Mouse (Mus musculus): ENCODE measurements at regions not wholly inside any gene's neighbourhood (a gene's known extent, or its start where the extent isn't known, plus 50 kb on each side); places are given as distances from the start of the nearest gene placed in this dataset.
A peak's percentile ranks its signal among the peaks of the same experiment; 100 is the strongest.

- Histone ChIP-seq H3K4me2 (ENCODE audit: low read depth, low read length) (no peak overlapping the region), H3K27ac (ENCODE audit: low read depth) (peak overlapping the region; percentile 26; the same call in 1 of the 2 replicates), H3K27me3 (ENCODE audit: control insufficient read depth, insufficient read depth, low read length) (no peaks in the 10 kb centered on the region), H3K4me3 (ENCODE audit: low read depth, low read length) (no peak overlapping the region), H3K9me3 (replicated peaks; ENCODE audit: control insufficient read depth, low read length) (no peaks in the 10 kb centered on the region), H3K9ac (replicated peaks; ENCODE audit: low read depth, low read length) (no peak overlapping the region), H3K36me3 (replicated peaks; ENCODE audit: control insufficient read depth, insufficient read depth, low read length) (no peaks in the 10 kb centered on the region), H3K4me1 (ENCODE audit: control insufficient read depth, insufficient read depth) (no peaks in the 10 kb centered on the region)
- WGBS = 32% methylated on average over 6 of the region's 6 CpGs
- peak; percentile 46 for DNase-seq (ENCODE audit: low spot score)
- TF ChIP-seq CTCF (IDR thresholded peaks at IDR 0.05; ENCODE audit: low read depth) (no peak), EP300 (IDR thresholded peaks at IDR 0.05; ENCODE audit: low read depth) (no peak)
- peak; percentile 62; the same call in 1 of the 2 replicates for ATAC-seq (ENCODE audit: insufficient read depth, low read depth)
Measured at GRCm38 (mm10) chr3:142941319-142942024, 59.7 kb upstream of the Pkn2 start.

- ATAC-seq (ENCODE audit: insufficient read depth, low read depth) (no peak), DNase-seq (ENCODE audit: low spot score) (no peak)
- no peaks in the 10 kb centered on the region for H3K27me3 ChIP-seq (ENCODE audit: control insufficient read depth, insufficient read depth, low read length)
- TF ChIP-seq CTCF (IDR thresholded peaks at IDR 0.05; ENCODE audit: low read depth) = no peak
- WGBS = 85% methylated on average over 5 of the region's 5 CpGs
- H3K27ac ChIP-seq (ENCODE audit: low read depth) = no peak overlapping the region
- H3K4me3 ChIP-seq (ENCODE audit: low read depth, low read length) = no peak overlapping the region
- no peak overlapping the region for H3K9ac ChIP-seq (replicated peaks; ENCODE audit: low read depth, low read length)
- no peaks in the 10 kb centered on the region for H3K36me3 ChIP-seq (replicated peaks; ENCODE audit: control insufficient read depth, insufficient read depth, low read length)
- no peaks in the 10 kb centered on the region for H3K9me3 ChIP-seq (replicated peaks; ENCODE audit: control insufficient read depth, low read length)
- H3K4me1 ChIP-seq (ENCODE audit: control insufficient read depth, insufficient read depth) = no peaks in the 10 kb centered on the region
- H3K4me2 ChIP-seq (ENCODE audit: low read depth, low read length) = no peak overlapping the region
Measured at GRCm38 (mm10) chr3:142940874-142941273, 59.1 kb upstream of the Pkn2 start.

- no peaks in the 10 kb centered on the region for H3K9me3 ChIP-seq (replicated peaks; ENCODE audit: control insufficient read depth, low read length)
- no peaks in the 10 kb centered on the region for H3K4me1 ChIP-seq (ENCODE audit: control insufficient read depth, insufficient read depth)
- no peak overlapping the region for H3K9ac ChIP-seq (replicated peaks; ENCODE audit: low read depth, low read length)
- 76% methylated on average over 1 of the region's 1 CpGs for WGBS
- no peak overlapping the region for H3K4me2 ChIP-seq (ENCODE audit: low read depth, low read length)
- no peak overlapping the region for H3K27ac ChIP-seq (ENCODE audit: low read depth)
- H3K27me3 ChIP-seq (ENCODE audit: control insufficient read depth, insufficient read depth, low read length) = no peaks in the 10 kb centered on the region
- DNase-seq (ENCODE audit: low spot score) (no peak), ATAC-seq (ENCODE audit: insufficient read depth, low read depth) (no peak)
- TF ChIP-seq EP300 (IDR thresholded peaks at IDR 0.05; ENCODE audit: low read depth) (no peak), CTCF (IDR thresholded peaks at IDR 0.05; ENCODE audit: low read depth) (no peak)
- H3K36me3 ChIP-seq (replicated peaks; ENCODE audit: control insufficient read depth, insufficient read depth, low read length) = no peaks in the 10 kb centered on the region
- H3K4me3 ChIP-seq (ENCODE audit: low read depth, low read length) = no peak overlapping the region
Measured at GRCm38 (mm10) chr3:142939773-142940172, 58.0 kb upstream of the Pkn2 start.

- Histone ChIP-seq H3K4me3 (ENCODE audit: low read depth, low read length) (no peak overlapping the region), H3K27me3 (ENCODE audit: control insufficient read depth, insufficient read depth, low read length) (no peaks in the 10 kb centered on the region), H3K9me3 (replicated peaks; ENCODE audit: control insufficient read depth, low read length) (no peaks in the 10 kb centered on the region), H3K36me3 (replicated peaks; ENCODE audit: control insufficient read depth, insufficient read depth, low read length) (no peaks in the 10 kb centered on the region), H3K4me1 (ENCODE audit: control insufficient read depth, insufficient read depth) (no peaks in the 10 kb centered on the region), H3K4me2 (ENCODE audit: low read depth, low read length) (peak overlapping the region; percentile 40), H3K9ac (replicated peaks; ENCODE audit: low read depth, low read length) (no peak overlapping the region), H3K27ac (ENCODE audit: low read depth) (no peak overlapping the region)
- TF ChIP-seq EP300 (IDR thresholded peaks at IDR 0.05; ENCODE audit: low read depth) = no peak
- TF ChIP-seq CTCF (IDR thresholded peaks at IDR 0.05; ENCODE audit: low read depth) = no peak
- 46% methylated on average over 5 of the region's 5 CpGs for WGBS
- ATAC-seq (ENCODE audit: insufficient read depth, low read depth) (peak; percentile 73), DNase-seq (ENCODE audit: low spot score) (peak; percentile 28)
Measured at GRCm38 (mm10) chr3:142935949-142936348, 54.1 kb upstream of the Pkn2 start.

GRCm38 (mm10) chr3:142934326-142934725 lies 52.5 kb upstream of the Pkn2 start:
- no peak overlapping the region for H3K27ac ChIP-seq (ENCODE audit: low read depth)
- no peak for TF ChIP-seq EP300 (IDR thresholded peaks at IDR 0.05; ENCODE audit: low read depth)
- TF ChIP-seq CTCF (IDR thresholded peaks at IDR 0.05; ENCODE audit: low read depth) = no peak
- H3K4me1 ChIP-seq (ENCODE audit: control insufficient read depth, insufficient read depth) = no peaks in the 10 kb centered on the region
- DNase-seq (ENCODE audit: low spot score) (no peak), ATAC-seq (ENCODE audit: insufficient read depth, low read depth) (no peak)
- H3K4me2 ChIP-seq (ENCODE audit: low read depth, low read length) = no peak overlapping the region
- H3K9me3 ChIP-seq (replicated peaks; ENCODE audit: control insufficient read depth, low read length) = no peaks in the 10 kb centered on the region
- no peaks in the 10 kb centered on the region for H3K36me3 ChIP-seq (replicated peaks; ENCODE audit: control insufficient read depth, insufficient read depth, low read length)
- H3K27me3 ChIP-seq (ENCODE audit: control insufficient read depth, insufficient read depth, low read length) = no peaks in the 10 kb centered on the region
- H3K9ac ChIP-seq (replicated peaks; ENCODE audit: low read depth, low read length) = no peak overlapping the region
- WGBS = 90% methylated on average over 5 of the region's 5 CpGs
- no peak overlapping the region for H3K4me3 ChIP-seq (ENCODE audit: low read depth, low read length)

GRCm38 (mm10) chr3:142933684-142934259 lies 52.0 kb upstream of the Pkn2 start:
- no peak for TF ChIP-seq CTCF (IDR thresholded peaks at IDR 0.05; ENCODE audit: low read depth)
- no peak for TF ChIP-seq EP300 (IDR thresholded peaks at IDR 0.05; ENCODE audit: low read depth)
- no peaks in the 10 kb centered on the region for H3K9me3 ChIP-seq (replicated peaks; ENCODE audit: control insufficient read depth, low read length)
- WGBS = 64% methylated on average over 5 of the region's 5 CpGs
- no peak overlapping the region for H3K27ac ChIP-seq (ENCODE audit: low read depth)
- no peaks in the 10 kb centered on the region for H3K27me3 ChIP-seq (ENCODE audit: control insufficient read depth, insufficient read depth, low read length)
- DNase-seq (ENCODE audit: low spot score) = no peak
- no peak overlapping the region for H3K4me3 ChIP-seq (ENCODE audit: low read depth, low read length)
- ATAC-seq (ENCODE audit: insufficient read depth, low read depth) = no peak
- no peak overlapping the region for H3K9ac ChIP-seq (replicated peaks; ENCODE audit: low read depth, low read length)
- H3K4me2 ChIP-seq (ENCODE audit: low read depth, low read length) = no peak overlapping the region
- no peaks in the 10 kb centered on the region for H3K36me3 ChIP-seq (replicated peaks; ENCODE audit: control insufficient read depth, insufficient read depth, low read length)
- no peaks in the 10 kb centered on the region for H3K4me1 ChIP-seq (ENCODE audit: control insufficient read depth, insufficient read depth)

Data from heart, postnatal 0 days (tissue).